Mouse (Mus musculus) G1E (cell line): ENCODE results near the gene Magohb. TPM values are rescaled to one million over a fixed set of nuclear protein-coding genes. Genes with fewer than 3 reads are reported as not detected.

Source experiments
- ATAC-seq: 2 replicates; pipeline ENCODE4 v1.8.0; 2016; ENCODE audit warnings: mild to moderate bottlenecking; ENCODE audit not compliant: insufficient number of reproducible peaks, poor library complexity, low FRiP score, severe bottlenecking; ENCODE audit errors: extremely low read depth
- DNase-seq: peaks from one replicate; pipeline ENCODE4 v3.0.0; 2012; ENCODE audit warnings: low spot score
- H3K27me3 ChIP-seq: 2 replicates; pipeline ENCODE4 v1.6.1; 2012; ENCODE audit warnings: mild to moderate bottlenecking, low read length, inconsistent platforms; ENCODE audit not compliant: insufficient read depth
- H3K36me3 ChIP-seq: replicated peaks from 2 replicates; pipeline ENCODE3; 2012; ENCODE audit warnings: mild to moderate bottlenecking, inconsistent platforms
- H3K4me1 ChIP-seq: 2 replicates; pipeline ENCODE4 v1.6.1; 2012; ENCODE audit warnings: low read depth, low read length, inconsistent platforms, mixed read lengths; ENCODE audit not compliant: insufficient read depth
- H3K4me3 ChIP-seq: 2 replicates; pipeline ENCODE4 v1.5.1; 2012; ENCODE audit warnings: low read depth, mild to moderate bottlenecking, inconsistent platforms, low read length, moderate library complexity, mixed read lengths
- H3K9me3 ChIP-seq: replicated peaks from 2 replicates; pipeline ENCODE4 v1.6.1; 2012; ENCODE audit warnings: inconsistent platforms
- CTCF ChIP-seq: IDR thresholded peaks from 2 replicates; pipeline ENCODE4 v1.5.1; 2012; ENCODE audit warnings: low read depth, low read length, inconsistent platforms, mixed read lengths
- GATA1 ChIP-seq: IDR thresholded peaks from 2 replicates; pipeline ENCODE4 v1.6.1; 2012; ENCODE audit warnings: borderline replicate concordance, low read length, inconsistent platforms, mixed read lengths
- GATA2 ChIP-seq: IDR thresholded peaks from 2 replicates; pipeline ENCODE4 v1.6.1; 2012; ENCODE audit warnings: low read depth, low read length, inconsistent platforms, borderline replicate concordance
- POLR2AphosphoS5 ChIP-seq: IDR thresholded peaks from 2 replicates; pipeline ENCODE4 v1.6.1; 2012; ENCODE audit warnings: low read depth, low read length, inconsistent platforms; ENCODE audit not compliant: insufficient replicate concordance
- TAL1 ChIP-seq: conservative IDR thresholded peaks from 2 replicates; pipeline ENCODE4 v1.6.1; 2012; ENCODE audit warnings: low read depth, low read length, inconsistent platforms, mixed read lengths
- polyA plus RNA-seq: library from polyadenylated mRNA; stranded (reverse); fragments of >175 nt; gene quantifications from 2 replicates; pipeline ENCODE4 v1.2.3, GENCODE M21; 2012
- total RNA-seq, 2 experiments: library from RNA; stranded (forward) in 1 of 2; stranded (reverse) in 1 of 2; fragments of 200-1000 nt in 1 of 2; fragments of >200 nt in 1 of 2; fragmentation: Nextera tagmentation in 1 of 2; gene quantifications; 2 replicates each; pipeline ENCODE4 v1.2.3; 2014 to 2017

Gene Magohb
- total and polyA plus RNA-seq, 3 experiments, result not detected

- Histone ChIP-seq H3K36me3 (no peaks in the 10 kb centered on the region), H3K9me3 (no peaks in the 10 kb centered on the region), H3K4me1 (no peaks in the 10 kb centered on the region; the same call in 1 of the 2 replicates), H3K4me3 (no peak overlapping the region), H3K27me3 (no peaks in the 10 kb centered on the region)
- no peak for ATAC-seq
- DNase-seq, result no peak
- TF ChIP-seq CTCF, result no peak
- TF ChIP-seq POLR2AphosphoS5, result no peak
- TF ChIP-seq GATA1, result no peak
- TF ChIP-seq TAL1, result no peak
- no peak for TF ChIP-seq GATA2
Observed at GRCm38 (mm10) chr6:131264175-131264574, 28.9 kb downstream of the Magohb start.

GRCm38 (mm10) chr6:131262778-131263177 lies 30.3 kb downstream of the Magohb start:
- DNase-seq (no peak), ATAC-seq (no peak)
- TF ChIP-seq GATA1 (no peak), CTCF (no peak), POLR2AphosphoS5 (no peak), GATA2 (no peak)
- H3K27me3 ChIP-seq, result no peaks in the 10 kb centered on the region
- no peak overlapping the region for H3K4me3 ChIP-seq
- H3K4me1 ChIP-seq, result no peaks in the 10 kb centered on the region
- H3K36me3 ChIP-seq, result no peaks in the 10 kb centered on the region
- no peaks in the 10 kb centered on the region for H3K9me3 ChIP-seq

- Histone ChIP-seq H3K4me3 (no peak overlapping the region), H3K9me3 (no peaks in the 10 kb centered on the region), H3K27me3 (no peaks in the 10 kb centered on the region), H3K36me3 (no peaks in the 10 kb centered on the region), H3K4me1 (no peaks in the 10 kb centered on the region)
- DNase-seq (no peak), ATAC-seq (no peak)
- TF ChIP-seq GATA2 (no peak), GATA1 (no peak)
Observed at GRCm38 (mm10) chr6:131262009-131262408, 31.0 kb downstream of the Magohb start.

GRCm38 (mm10) chr6:131247206-131247605 lies 45.8 kb downstream of the Magohb start, which contains the start of gene Klra2:
TSS of gene Klra2 (minus strand) at chr6:131247362.
- peak; percentile 34; the same call in 1 of the 2 replicates for ATAC-seq
- no peaks in the 10 kb centered on the region for H3K36me3 ChIP-seq

GRCm38 (mm10) chr6:131245081-131245480 lies 48.0 kb downstream of the Magohb start:
- Histone ChIP-seq H3K36me3 (no peaks in the 10 kb centered on the region), H3K27me3 (no peaks in the 10 kb centered on the region), H3K9me3 (no peaks in the 10 kb centered on the region), H3K4me3 (no peak overlapping the region), H3K4me1 (no peaks in the 10 kb centered on the region)
- ATAC-seq (no peak), DNase-seq (no peak)
- no peak for TF ChIP-seq GATA1
- TF ChIP-seq TAL1, result no peak
- TF ChIP-seq GATA2, result no peak
- no peak for TF ChIP-seq POLR2AphosphoS5
- no peak for TF ChIP-seq CTCF

More at GRCm38 (mm10) chr6:131247206-131247605, 45.8 kb downstream of the Magohb start, which contains the start of gene Klra2:
- Histone ChIP-seq H3K4me1 (no peaks in the 10 kb centered on the region), H3K4me3 (no peak within 1 kb of the TSS), H3K9me3 (no peaks in the 10 kb centered on the region), H3K27me3 (no peaks in the 10 kb centered on the region)
- TF ChIP-seq GATA2 (no peak), GATA1 (no peak), POLR2AphosphoS5 (no peak), CTCF (no peak), TAL1 (no peak)
- no peak for DNase-seq

Other genes with a start within 250 kb of the Magohb start
- 1.4 and 1.6 TPM in 2 replicates for gene Klra2, start 45.9 kb downstream of the Magohb start, total RNA-seq (2014; fragmentation: Nextera tagmentation)
- gene Klra2, start 45.9 kb downstream of the Magohb start, total RNA-seq (2017), result 0.16 and 0.23 TPM in 2 replicates
- gene Klra2, start 45.9 kb downstream of the Magohb start, polyA plus RNA-seq, result not detected in 2 replicates
- gene Styk1, start 60.4 kb upstream of the Magohb start, total RNA-seq (2014; fragmentation: Nextera tagmentation), result 0.23 TPM in 1 of 2 replicates, not detected in the other
- gene Styk1, start 60.4 kb upstream of the Magohb start, total RNA-seq (2017), result 0.27 and 0.35 TPM in 2 replicates
- gene Styk1, start 60.4 kb upstream of the Magohb start, polyA plus RNA-seq, result not detected in 2 replicates
- gene Ybx3, start 95.2 kb upstream of the Magohb start, total RNA-seq (2014; fragmentation: Nextera tagmentation), result 1,065 and 1,295 TPM in 2 replicates
- gene Ybx3, start 95.2 kb upstream of the Magohb start, total RNA-seq (2017), result 308 and 391 TPM in 2 replicates
- 1,477 and 1,552 TPM in 2 replicates for gene Ybx3, start 95.2 kb upstream of the Magohb start, polyA plus RNA-seq
- gene 5430401F13Rik, start 193.2 kb upstream of the Magohb start, total RNA-seq (2014; fragmentation: Nextera tagmentation), result not detected in 2 replicates
- gene 5430401F13Rik, start 193.2 kb upstream of the Magohb start, total RNA-seq (2017), result not detected in 2 replicates
- not detected in 2 replicates for gene 5430401F13Rik, start 193.2 kb upstream of the Magohb start, polyA plus RNA-seq
- gene Gm6619, start 193.2 kb upstream of the Magohb start, total RNA-seq (2014; fragmentation: Nextera tagmentation), result not detected in 2 replicates
- 0.23 TPM in 1 of 2 replicates, not detected in the other for gene Gm6619, start 193.2 kb upstream of the Magohb start, total RNA-seq (2017)
- not detected in 2 replicates for gene Gm6619, start 193.2 kb upstream of the Magohb start, polyA plus RNA-seq